Mouse (Mus musculus): ENCODE data around the gene Vamp5.

Gene Vamp5

GRCm38 (mm10) chr6:72347166-72347941 lies 32.9 kb downstream of the Vamp5 start, which contains the start of gene 0610030E20Rik:
Gene 0610030E20Rik (plus strand): TSS chr6:72347317.
- in situ Hi-C loops (cut with MboI; ENCODE audit: low sequenced_read_pairs): no loop called here

- in situ Hi-C loops (cut with MboI; ENCODE audit: low sequenced_read_pairs): no loop called here
Measured at GRCm38 (mm10) chr6:72346261-72346660, 34.0 kb downstream of the Vamp5 start.

- in situ Hi-C loops (cut with MboI; ENCODE audit: low sequenced_read_pairs): no loop called here
Measured at GRCm38 (mm10) chr6:72345633-72346032, 34.6 kb downstream of the Vamp5 start.

- in situ Hi-C loops (cut with MboI; ENCODE audit: low sequenced_read_pairs): no loop called here
Measured at GRCm38 (mm10) chr6:72345074-72345567, 35.1 kb downstream of the Vamp5 start, which contains the start of gene Usp39. Gene Usp39 (minus strand): TSS chr6:72345184.

GRCm38 (mm10) chr6:72344396-72345073 lies 35.7 kb downstream of the Vamp5 start:
- in situ Hi-C loops (cut with MboI; ENCODE audit: low sequenced_read_pairs): no loop called here

GRCm38 (mm10) chr6:72340481-72340880 lies 39.8 kb downstream of the Vamp5 start:
- in situ Hi-C loops (cut with MboI; ENCODE audit: low sequenced_read_pairs): no loop called here

- in situ Hi-C loops (cut with MboI; ENCODE audit: low sequenced_read_pairs): no loop called here
Measured at GRCm38 (mm10) chr6:72333111-72333510, 47.2 kb downstream of the Vamp5 start.

- in situ Hi-C loops (cut with MboI; ENCODE audit: low sequenced_read_pairs): no loop called here
Measured at GRCm38 (mm10) chr6:72330133-72330532, 50.1 kb downstream of the Vamp5 start.

- in situ Hi-C loops (cut with MboI; ENCODE audit: low sequenced_read_pairs): no loop called here
Measured at GRCm38 (mm10) chr6:72329019-72329418, 51.2 kb downstream of the Vamp5 start.

GRCm38 (mm10) chr6:72326274-72326673 lies 54.0 kb downstream of the Vamp5 start:
- in situ Hi-C loops (cut with MboI; ENCODE audit: low sequenced_read_pairs): no loop called here

GRCm38 (mm10) chr6:72323786-72324508 lies 56.3 kb downstream of the Vamp5 start:
- in situ Hi-C loops (cut with MboI; ENCODE audit: low sequenced_read_pairs): no loop called here

GRCm38 (mm10) chr6:72322936-72323335 lies 57.3 kb downstream of the Vamp5 start:
- in situ Hi-C loops (cut with MboI; ENCODE audit: low sequenced_read_pairs): no loop called here

GRCm38 (mm10) chr6:72319019-72319418 lies 61.2 kb downstream of the Vamp5 start:
- in situ Hi-C loops (cut with MboI; ENCODE audit: low sequenced_read_pairs): no loop called here

All from CH12F3 (cell line).